Mouse (Mus musculus) forebrain, embryonic 12.5 days (tissue): ENCODE results near the gene Nod2. TPM values are rescaled to one million over a fixed set of nuclear protein-coding genes. Genes with fewer than 3 reads are reported as not detected.

Source experiments
- ATAC-seq: fragments of 200-750 bp; cut with Nextera tagmentation; 2 replicates; pipeline ENCODE4 v1.8.0; 2017; ENCODE audit warnings: moderate TSS enrichment; ENCODE audit not compliant: low FRiP score
- H3K27ac ChIP-seq: fragments of 300-500 bp; sonication (generic); 2 replicates; pipeline ENCODE4 v1.5.1; 2016; ENCODE audit warnings: mild to moderate bottlenecking
- H3K27me3 ChIP-seq: fragments of 300-500 bp; sonication (generic); 2 replicates; pipeline ENCODE4 v1.6.1; 2016; ENCODE audit warnings: mild to moderate bottlenecking
- H3K36me3 ChIP-seq: fragments of 300-500 bp; sonication (generic); replicated peaks from 2 replicates; pipeline ENCODE4 v1.6.1; 2016; ENCODE audit warnings: mild to moderate bottlenecking
- H3K4me1 ChIP-seq: fragments of 300-500 bp; sonication (generic); 2 replicates; pipeline ENCODE4 v1.6.1; 2016
- H3K4me2 ChIP-seq: fragments of 300-500 bp; sonication (generic); 2 replicates; pipeline ENCODE4 v1.6.1; 2016; ENCODE audit warnings: mild to moderate bottlenecking, moderate library complexity
- H3K4me3 ChIP-seq: fragments of 300-500 bp; sonication (generic); replicated peaks from 2 replicates; pipeline ENCODE4 v1.5.1; 2016; ENCODE audit warnings: mild to moderate bottlenecking
- H3K9ac ChIP-seq: fragments of 300-500 bp; sonication (generic); 2 replicates; pipeline ENCODE4 v1.6.1; 2016; ENCODE audit warnings: mild to moderate bottlenecking
- H3K9me3 ChIP-seq: fragments of 300-500 bp; sonication (generic); 2 replicates; pipeline ENCODE4 v1.6.1; 2016
- WGBS: fragments of 180-500 bp; shearing (Covaris S2); methylation state at CpG from one replicate; pipeline ENCODE4 v1.1.7; 2016; 5-methylcytosine and 5-hydroxymethylcytosine counted together
- polyA plus RNA-seq: library from polyadenylated mRNA; unstranded; fragments of >200 nt; fragmentation: Nextera tagmentation; extraction: Ambion mirVana; gene quantifications from 2 replicates; pipeline ENCODE4 v1.2.1, GENCODE M21; 2016

Gene Nod2
- polyA plus RNA-seq, 1 experiment from 2014 or later, result 0.11 TPM

DNA sequence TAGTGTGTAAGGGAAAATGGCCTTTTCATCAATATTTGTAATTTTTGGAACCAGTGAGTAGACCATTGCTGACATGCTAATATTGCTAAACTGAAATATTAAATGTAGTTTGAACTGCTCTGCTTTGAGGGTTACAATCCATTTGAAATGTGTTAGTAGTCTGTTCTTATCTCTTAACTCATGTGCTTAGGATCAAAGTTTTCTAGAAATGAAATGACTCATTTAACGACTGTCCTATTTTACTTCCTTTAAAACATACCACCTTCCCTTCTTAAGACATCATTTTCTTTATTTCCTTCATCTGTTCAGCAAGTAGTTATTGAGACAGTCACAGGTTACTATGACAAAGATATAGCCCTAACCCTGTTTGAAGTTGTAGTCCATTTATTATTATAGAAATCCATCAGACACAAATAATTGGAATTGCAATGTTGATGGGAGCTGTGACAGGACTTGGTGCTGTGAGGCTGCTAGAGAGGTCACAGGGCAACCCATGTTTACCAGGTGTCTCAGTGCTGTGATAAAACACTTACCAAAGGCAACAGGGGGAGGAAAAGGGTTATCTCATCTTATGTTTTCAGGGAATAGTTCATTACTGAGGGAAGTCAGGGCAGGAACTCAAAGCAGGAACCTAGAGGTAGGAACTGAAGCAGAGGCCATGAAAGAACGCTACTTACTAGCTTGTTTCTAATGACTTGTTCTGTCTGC is 76.3 kb downstream of the Nod2 start:
- no peak for ATAC-seq
- Histone ChIP-seq H3K9ac (no peak overlapping the region), H3K27ac (no peak overlapping the region), H3K4me3 (no peak overlapping the region), H3K4me1 (no peaks in the 10 kb centered on the region), H3K4me2 (no peak overlapping the region), H3K27me3 (no peaks in the 10 kb centered on the region), H3K9me3 (no peaks in the 10 kb centered on the region), H3K36me3 (peaks cover 5% of the 10 kb centered on the region; the same call in 1 of the 2 replicates)
- 94% methylated on average over 2 of the region's 2 CpGs for WGBS

Other genes with a start within 250 kb of the Nod2 start
- 51.2 and 64.4 TPM in 2 replicates for gene Nkd1, start 126.0 kb upstream of the Nod2 start, polyA plus RNA-seq
- gene Snx20, start 11.2 kb upstream of the Nod2 start, polyA plus RNA-seq, result 0.60 and 0.93 TPM in 2 replicates
- 14.9 and 15.3 TPM in 2 replicates for gene Cyld, start 49.7 kb downstream of the Nod2 start, polyA plus RNA-seq